Mouse (Mus musculus): ENCODE data around the gene Tagln2. TPM values are rescaled to one million over a fixed set of nuclear protein-coding genes. Genes with fewer than 3 reads are reported as not detected.

The Tagln2 gene
- polyA plus RNA-seq, 3 experiments from 2014 or later = 260 to 650 (median 280) TPM

DNA sequence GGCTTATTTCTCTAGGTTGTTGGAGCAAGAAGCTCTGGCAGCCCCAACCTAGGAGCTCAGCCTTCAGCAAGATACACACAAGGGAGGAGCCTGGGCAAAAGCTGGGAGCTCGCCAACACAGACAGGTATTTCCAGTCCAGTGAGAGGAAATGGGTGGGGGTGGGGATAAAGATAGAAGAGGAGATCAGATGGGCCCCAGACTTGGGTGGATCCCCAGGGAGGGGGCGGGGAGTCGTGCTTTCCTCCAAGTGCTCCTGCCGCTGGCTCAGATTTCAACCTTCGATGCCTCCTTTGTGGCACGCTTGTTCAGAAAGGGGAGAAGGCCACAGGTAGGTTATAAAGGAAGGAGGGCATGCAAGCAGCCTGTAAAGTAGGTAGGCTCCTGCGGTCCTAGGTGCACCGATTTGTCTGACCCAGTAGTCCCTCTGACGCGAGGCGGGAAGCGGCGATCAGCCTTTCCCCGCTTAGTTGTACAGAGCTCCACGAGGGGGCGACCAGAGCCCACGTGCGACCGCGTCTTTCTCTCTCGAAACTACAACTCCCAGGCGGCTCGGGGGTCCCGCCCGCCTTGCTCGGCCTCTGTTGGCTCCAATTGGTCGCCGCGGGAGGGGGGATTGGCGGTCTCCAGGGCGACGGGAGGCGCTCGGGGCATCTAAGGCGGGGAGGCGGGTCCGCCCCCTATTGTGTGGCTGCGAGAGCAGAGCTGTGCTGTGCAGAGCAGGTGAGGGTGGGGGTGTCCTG is 18.1 kb upstream of the Tagln2 start, which contains the start of gene Igsf9:
Gene Igsf9 (plus strand): TSS at position 249 of the 741 bp plus-strand sequence.
- ATAC-seq = peak; percentile 83

DNA sequence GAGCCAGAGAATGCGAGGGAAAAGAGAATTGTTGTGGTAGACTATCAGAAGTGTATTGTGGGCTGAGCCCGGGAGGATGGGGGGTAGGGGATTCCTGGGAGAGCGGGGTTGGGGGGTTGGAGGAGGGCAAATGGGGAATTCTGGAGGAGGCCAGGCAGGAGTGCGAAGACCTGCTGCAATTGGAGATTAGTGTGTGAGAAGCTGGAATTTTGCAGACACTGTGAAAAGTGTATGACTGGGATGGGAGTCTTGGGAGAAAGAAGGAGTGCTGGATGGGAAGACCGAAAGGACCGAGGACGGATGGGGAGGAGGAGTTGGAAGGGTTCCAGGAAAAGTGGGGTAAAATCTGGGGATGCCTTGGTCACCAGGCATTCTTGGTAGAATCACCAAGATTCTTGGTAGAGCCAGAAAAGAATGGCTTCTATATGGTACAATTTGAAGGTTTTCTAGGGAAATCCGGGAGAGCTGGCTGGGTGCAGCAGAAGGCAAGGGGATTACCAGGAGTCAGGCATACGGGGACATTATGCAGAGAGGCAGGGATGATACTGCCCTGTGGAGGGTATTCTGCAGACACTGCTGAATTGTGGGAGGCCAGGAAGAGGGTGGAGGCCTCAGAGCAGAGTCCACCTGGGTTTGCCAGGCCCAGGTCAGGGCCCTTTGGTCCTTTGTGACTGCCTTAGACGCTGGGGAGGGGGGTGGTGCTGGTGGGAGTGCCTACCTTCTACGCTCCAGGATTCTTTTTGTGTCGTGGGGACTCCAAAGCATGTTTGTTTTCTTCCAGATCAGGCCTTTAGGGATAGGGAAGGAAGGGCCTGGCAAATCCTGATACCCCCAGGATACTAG is 17.1 kb upstream of the Tagln2 start:
- ATAC-seq = no peak

DNA sequence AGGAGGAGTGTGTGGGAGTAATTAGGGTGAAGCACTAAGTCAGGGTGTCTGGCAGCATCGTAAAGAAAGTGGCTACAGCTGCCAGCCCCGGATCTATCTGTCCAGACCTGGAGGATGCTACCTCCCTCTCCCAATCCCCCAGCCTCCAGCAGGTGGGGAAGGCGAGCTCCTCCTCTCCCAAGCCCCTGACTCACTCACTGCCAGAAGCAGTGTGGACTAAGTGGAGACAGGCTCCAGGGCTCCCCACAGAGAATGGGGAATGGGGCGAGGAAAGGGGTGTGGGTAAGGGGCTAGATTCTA is 16.5 kb upstream of the Tagln2 start:
- no peak for ATAC-seq

DNA sequence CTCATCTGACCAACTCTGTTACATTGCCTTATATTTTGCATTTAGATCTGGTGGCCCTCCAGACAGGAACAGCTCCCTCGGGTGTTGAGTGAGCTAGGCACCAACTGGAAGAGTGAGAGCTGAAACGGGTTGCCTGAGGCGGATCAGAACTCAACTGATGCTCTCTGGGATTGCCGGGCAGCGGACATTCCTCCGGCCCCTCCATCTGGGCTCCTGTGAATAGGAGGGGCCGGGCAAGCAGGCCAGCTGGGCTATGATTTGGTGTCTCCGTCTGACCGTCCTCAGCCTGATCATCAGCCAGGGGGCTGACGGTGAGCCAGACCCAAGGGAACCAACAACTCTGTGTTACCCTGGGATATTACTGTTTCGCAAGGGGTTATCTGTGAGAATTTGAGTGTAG is 15.6 kb upstream of the Tagln2 start:
- no peak for ATAC-seq

DNA sequence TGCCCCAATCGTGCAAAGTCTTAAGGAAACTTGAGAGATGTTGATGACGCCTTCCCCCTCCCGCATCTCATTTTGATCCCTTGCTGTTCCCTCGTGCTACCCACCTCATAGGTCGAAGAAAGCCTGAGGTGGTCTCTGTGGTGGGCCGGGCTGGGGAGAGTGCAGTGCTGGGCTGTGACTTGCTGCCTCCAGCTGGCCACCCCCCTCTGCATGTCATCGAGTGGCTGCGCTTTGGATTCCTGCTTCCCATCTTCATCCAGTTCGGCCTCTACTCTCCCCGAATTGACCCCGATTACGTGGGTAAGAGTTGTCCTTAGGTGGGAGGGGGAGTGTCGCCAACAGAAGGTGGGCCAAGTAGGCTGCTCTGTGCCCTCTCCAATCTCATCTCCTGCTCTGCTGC is 15.2 kb upstream of the Tagln2 start:
- no peak for ATAC-seq

- ATAC-seq = no peak
Observed at GRCm38 (mm10) chr1:172485821-172486220, 14.0 kb upstream of the Tagln2 start.

- no peak for ATAC-seq
Observed at GRCm38 (mm10) chr1:172486236-172486635, 13.6 kb upstream of the Tagln2 start.

GRCm38 (mm10) chr1:172486651-172487050 is 13.2 kb upstream of the Tagln2 start:
- no peak for ATAC-seq

- no peak for ATAC-seq
Observed at GRCm38 (mm10) chr1:172487859-172488258, 12.0 kb upstream of the Tagln2 start.

DNA sequence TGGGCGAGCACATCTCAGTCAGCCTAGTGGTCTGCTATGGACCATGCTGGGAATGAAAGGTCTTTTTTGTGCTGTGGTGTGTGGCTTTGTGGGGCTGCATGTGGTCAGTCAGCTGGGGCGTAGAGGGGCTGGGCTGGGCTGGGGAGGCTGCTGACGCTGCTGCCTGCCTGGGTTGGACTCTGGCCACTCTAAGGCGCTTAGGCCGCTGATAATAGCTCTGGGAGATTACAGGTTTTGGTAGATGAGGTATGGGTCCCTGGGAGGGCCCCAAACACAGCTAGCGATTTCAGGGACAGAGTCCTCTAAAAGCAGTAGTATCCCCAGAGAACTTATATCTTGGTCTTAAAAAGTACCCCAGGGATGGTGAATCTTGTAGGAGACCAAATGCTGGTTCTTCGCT is 11.0 kb upstream of the Tagln2 start:
- ATAC-seq = no peak

DNA sequence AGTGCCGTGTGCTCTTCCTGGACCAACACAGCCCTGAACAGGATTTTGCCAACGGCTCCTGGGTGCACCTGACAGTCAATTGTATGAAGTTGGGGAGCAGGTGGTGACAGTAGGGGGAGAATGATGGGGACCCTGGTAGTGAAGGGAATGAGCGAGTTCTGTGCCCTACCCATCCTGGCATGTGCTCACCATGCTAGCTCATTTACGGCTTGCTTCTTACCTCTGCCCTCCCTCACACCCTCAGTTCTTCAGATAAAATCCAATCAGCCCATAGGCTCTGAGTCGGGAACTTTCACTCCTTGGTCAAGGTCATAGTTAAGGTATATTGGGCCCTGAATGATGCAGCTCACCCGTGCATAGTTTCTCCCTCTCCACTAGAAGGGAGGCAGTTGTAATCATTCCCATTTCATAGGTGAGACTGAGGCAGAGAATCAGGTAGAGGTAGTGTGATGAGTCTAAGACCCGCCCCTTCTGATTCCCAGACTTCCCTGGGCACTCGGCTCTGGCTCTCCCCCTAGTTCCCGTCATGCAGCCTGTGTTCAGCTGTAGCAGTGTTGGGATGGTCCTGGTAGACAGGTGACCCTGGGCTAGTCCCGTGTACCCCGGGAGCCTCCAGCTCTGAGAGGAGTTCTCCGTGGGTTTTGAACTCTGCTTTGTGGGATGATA is 10.1 kb upstream of the Tagln2 start:
- no peak for ATAC-seq

GRCm38 (mm10) chr1:172490261-172490661 is 9.6 kb upstream of the Tagln2 start:
- ATAC-seq = peak; percentile 63

DNA sequence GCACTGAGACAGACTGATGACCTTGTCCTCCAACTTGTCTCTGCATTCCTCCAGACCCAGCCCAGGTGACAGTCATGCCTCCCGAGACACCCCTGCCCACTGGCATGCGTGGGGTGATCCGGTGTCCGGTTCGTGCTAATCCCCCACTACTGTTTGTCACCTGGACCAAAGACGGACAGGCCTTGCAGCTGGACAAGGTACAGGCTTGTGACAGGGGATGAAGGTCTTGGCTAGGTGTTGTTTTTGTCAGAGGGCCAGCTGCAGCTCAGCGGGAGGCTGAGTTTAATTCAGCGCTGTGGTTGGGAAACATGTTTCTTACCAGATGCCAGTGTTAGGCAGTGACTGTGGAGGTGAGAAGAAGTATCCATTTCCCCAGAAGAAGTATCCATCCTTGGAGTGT is 7.8 kb upstream of the Tagln2 start:
- no peak for ATAC-seq

GRCm38 (mm10) chr1:172493516-172493915 is 6.3 kb upstream of the Tagln2 start:
- ATAC-seq = no peak

DNA sequence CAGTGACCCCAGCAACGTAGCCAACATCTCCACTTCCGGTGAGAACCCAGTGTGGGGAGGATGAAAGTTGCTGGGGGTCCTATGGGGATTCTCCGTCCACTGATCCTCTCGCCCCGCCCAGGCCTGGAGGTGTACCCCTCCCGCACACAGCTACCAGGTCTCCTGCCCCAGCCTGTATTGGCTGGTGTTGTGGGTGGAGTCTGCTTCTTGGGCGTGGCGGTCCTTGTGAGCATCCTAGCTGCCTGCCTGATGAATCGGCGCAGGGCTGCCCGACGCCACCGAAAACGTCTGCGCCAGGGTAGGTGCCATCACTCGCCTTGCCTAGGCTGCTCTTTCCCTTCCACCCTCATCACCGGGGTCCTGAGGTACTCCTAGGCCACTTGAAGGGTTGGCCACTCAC is 3.8 kb upstream of the Tagln2 start:
- no peak for ATAC-seq

DNA sequence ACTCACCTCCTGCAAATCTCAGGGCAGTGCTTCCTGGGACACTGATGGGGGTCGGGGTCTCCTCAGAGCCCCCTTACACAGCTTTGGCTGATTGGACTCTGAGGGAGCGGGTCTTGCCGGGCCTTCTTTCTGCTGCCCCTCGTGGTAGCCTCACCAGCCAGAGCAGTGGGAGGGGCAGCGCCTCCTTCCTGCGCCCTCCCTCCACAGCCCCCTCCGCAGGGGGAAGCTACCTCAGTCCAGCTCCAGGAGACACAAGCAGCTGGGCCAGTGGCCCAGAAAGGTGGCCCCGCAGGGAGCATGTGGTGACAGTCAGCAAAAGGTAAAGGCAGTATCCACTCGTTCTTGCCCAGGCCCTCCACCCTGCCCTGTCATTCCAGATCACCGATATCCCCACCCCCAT is 2.4 kb upstream of the Tagln2 start:
- no peak for ATAC-seq

GRCm38 (mm10) chr1:172500451-172501370 is 864 bp downstream of the Tagln2 start:
- peak; percentile 33 for ATAC-seq

GRCm38 (mm10) chr1:172501371-172502144 is 1.7 kb downstream of the Tagln2 start:
- ATAC-seq = peak; percentile 77

DNA sequence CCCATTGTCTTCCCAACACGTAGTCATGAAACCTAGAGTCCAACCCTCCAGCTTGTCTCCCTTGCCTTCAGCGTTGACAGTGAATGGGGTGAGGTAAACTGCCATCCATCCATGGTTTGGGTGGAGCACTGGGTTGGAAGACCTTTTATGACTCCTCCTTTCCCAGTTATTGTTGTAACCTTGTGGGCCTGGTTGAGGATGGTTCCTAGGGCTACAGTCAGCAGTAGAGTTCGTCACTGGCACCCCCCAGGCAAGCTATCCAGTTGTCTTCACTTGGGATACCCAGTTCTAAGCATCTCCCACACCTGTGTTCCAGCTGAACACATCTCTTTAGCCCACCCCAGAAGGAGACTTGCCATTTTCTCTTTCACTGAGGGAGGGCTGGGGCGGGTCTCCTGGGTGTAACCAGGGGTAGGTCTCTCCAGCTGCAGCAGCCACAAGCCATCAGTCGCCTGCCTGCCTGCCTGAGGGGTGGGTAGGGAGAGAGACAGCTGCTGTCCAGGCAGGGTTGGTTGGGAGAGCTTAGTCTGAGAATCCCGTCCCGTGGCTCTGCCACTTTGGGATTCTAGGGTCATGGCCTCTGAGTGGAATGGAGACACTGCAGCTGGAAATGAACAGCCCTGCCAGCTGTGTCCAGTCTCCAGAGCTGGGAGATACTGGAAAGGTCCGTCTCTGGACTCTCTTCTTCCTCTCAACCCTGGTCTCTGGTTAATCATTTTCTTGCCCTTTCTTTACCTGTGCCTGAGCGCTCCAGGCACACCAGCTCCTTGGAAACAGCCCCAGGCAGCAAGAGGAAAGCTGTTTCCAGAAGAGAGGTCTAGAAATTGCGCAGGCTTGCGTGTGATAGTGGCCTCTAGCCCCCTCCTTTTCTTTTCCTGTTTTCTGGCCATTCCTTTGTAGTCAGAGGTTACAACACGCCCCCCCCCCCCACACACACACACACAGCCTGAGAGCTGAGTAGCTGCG is 2.6 kb downstream of the Tagln2 start:
- ATAC-seq = peak; percentile 13

Measured in inflammation-experienced regulatory T-cells, adult 6 months (primary cell).